ENCODE assay signal across 10 mouse cellular contexts in the genomic region with DNA sequence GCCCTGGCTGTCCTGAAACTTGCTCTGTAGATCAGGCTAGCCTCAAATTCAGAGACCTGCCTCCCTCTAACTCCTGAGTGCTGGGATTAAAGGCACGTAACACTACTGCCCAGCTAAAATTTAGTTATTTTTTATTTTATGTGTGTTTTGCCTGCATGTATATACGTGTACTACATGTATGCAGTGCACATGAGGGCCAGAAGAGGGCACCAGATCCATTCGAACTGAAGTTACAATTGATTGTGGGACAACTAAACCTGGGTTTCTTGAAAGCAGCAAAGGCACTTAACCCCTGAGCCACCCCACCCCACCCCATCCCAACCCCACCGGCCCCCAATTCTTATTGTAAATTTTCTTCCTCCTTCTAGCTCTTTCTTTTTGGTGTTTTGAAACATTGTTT. TPM values are rescaled to one million over a fixed set of nuclear protein-coding genes. Genes with fewer than 3 reads are reported as not detected.
DNase-seq lines count a peak whose midpoint lies in the region; ATAC-seq and TF ChIP-seq lines count a peak whose summit lies in the region.
"Had no signal": no experiment of that assay in that cellular context is flagged by ENCODE, and none has a peak within 500 bp of the region (broad histone marks: within the 10 kb centered on the region; RNA-seq: fewer than 3 reads in every experiment).

No protein-coding gene starts in this region.

- H3K9ac ChIP-seq in hindbrain, embryonic 11.5 days (ENCODE audit: low read depth, low read length) = no peak overlapping the region
- no peak overlapping the region for H3K9ac ChIP-seq in hindbrain, embryonic 14.5 days
- H3K9ac ChIP-seq in embryonic facial prominence, embryonic 11.5 days (replicated peaks; ENCODE audit: low read length) = no peak overlapping the region
- H3K9ac ChIP-seq: embryonic facial prominence, embryonic 15.5 days; limb, embryonic 13.5 days had no signal

- 37% methylated on average over 4 of the region's 4 CpGs for WGBS in hindbrain, embryonic 11.5 days
- WGBS in hindbrain, embryonic 14.5 days = 35% methylated on average over 4 of the region's 4 CpGs
- 35% methylated on average over 4 of the region's 4 CpGs for WGBS in embryonic facial prominence, embryonic 11.5 days

- no peaks in the 10 kb centered on the region for H3K9me3 ChIP-seq in hindbrain, embryonic 11.5 days (ENCODE audit: control insufficient read depth, low read length)
- no peaks in the 10 kb centered on the region for H3K9me3 ChIP-seq in hindbrain, embryonic 14.5 days (ENCODE audit: control insufficient read depth, low read length)
- H3K9me3 ChIP-seq in embryonic facial prominence, embryonic 11.5 days (replicated peaks; ENCODE audit: control insufficient read depth, low read length) = no peaks in the 10 kb centered on the region
- H3K9me3 ChIP-seq: embryonic facial prominence, embryonic 15.5 days; limb, embryonic 13.5 days had no signal

- no peaks in the 10 kb centered on the region for H3K4me1 ChIP-seq in hindbrain, embryonic 11.5 days (replicated peaks; ENCODE audit: control insufficient read depth, insufficient read depth, low read length)
- H3K4me1 ChIP-seq in hindbrain, embryonic 14.5 days (replicated peaks; ENCODE audit: control insufficient read depth, insufficient read depth, low read length) = no peaks in the 10 kb centered on the region
- H3K4me1 ChIP-seq in embryonic facial prominence, embryonic 11.5 days (ENCODE audit: control insufficient read depth, insufficient read depth, low read length) = no peaks in the 10 kb centered on the region
- H3K4me1 ChIP-seq: embryonic facial prominence, embryonic 15.5 days; limb, embryonic 13.5 days had no signal

- H3K4me2 ChIP-seq in hindbrain, embryonic 11.5 days (replicated peaks; ENCODE audit: low read depth, low read length) = no peak overlapping the region
- no peak overlapping the region for H3K4me2 ChIP-seq in hindbrain, embryonic 14.5 days (replicated peaks)
- H3K4me2 ChIP-seq in embryonic facial prominence, embryonic 11.5 days (ENCODE audit: low read depth, low read length) = no peak overlapping the region
- H3K4me2 ChIP-seq: embryonic facial prominence, embryonic 15.5 days; limb, embryonic 13.5 days had no signal

- no peaks in the 10 kb centered on the region for H3K27me3 ChIP-seq in hindbrain, embryonic 11.5 days (ENCODE audit: control insufficient read depth, insufficient read depth, low read length)
- no peaks in the 10 kb centered on the region for H3K27me3 ChIP-seq in hindbrain, embryonic 14.5 days (ENCODE audit: control insufficient read depth, insufficient read depth, low read length)
- H3K27me3 ChIP-seq in C2C12 (ENCODE audit: control insufficient read depth, insufficient read depth, insufficient read length) = no peaks in the 10 kb centered on the region
- no peaks in the 10 kb centered on the region for H3K27me3 ChIP-seq in embryonic facial prominence, embryonic 11.5 days (ENCODE audit: control insufficient read depth, insufficient read depth, low read length)
- H3K27me3 ChIP-seq: embryonic facial prominence, embryonic 15.5 days; limb, embryonic 13.5 days had no signal

- H3K36me3 ChIP-seq in hindbrain, embryonic 11.5 days (ENCODE audit: control insufficient read depth, insufficient read depth, low read length) = no peaks in the 10 kb centered on the region
- H3K36me3 ChIP-seq in hindbrain, embryonic 14.5 days (replicated peaks; ENCODE audit: control insufficient read depth, insufficient read depth) = no peaks in the 10 kb centered on the region
- H3K36me3 ChIP-seq in C2C12 (ENCODE audit: control insufficient read depth, insufficient read depth) = no peaks in the 10 kb centered on the region
- H3K36me3 ChIP-seq in embryonic facial prominence, embryonic 11.5 days (replicated peaks; ENCODE audit: control insufficient read depth, insufficient read depth, low read depth, low read length) = no peaks in the 10 kb centered on the region
- H3K36me3 ChIP-seq: embryonic facial prominence, embryonic 15.5 days; limb, embryonic 13.5 days had no signal

- no peak for ATAC-seq in hindbrain, embryonic 11.5 days (ENCODE audit: low FRiP score)
- no peak for ATAC-seq in hindbrain, embryonic 14.5 days (ENCODE audit: low FRiP score)
- ATAC-seq in embryonic facial prominence, embryonic 11.5 days (replicated peaks; ENCODE audit: insufficient number of reproducible peaks, low FRiP score, low TSS enrichment, low read depth) = no peak

- peak; percentile 26 for TF ChIP-seq CTCF in C2C12 (IDR thresholded peaks at IDR 0.05; ENCODE audit: control insufficient read depth, insufficient read depth, insufficient read length)

- no peaks in the 10 kb centered on the region for H3K79me3 ChIP-seq in C2C12 (ENCODE audit: low read depth)

- DNase-seq in hindbrain, embryonic 11.5 days (ENCODE audit: low spot score) = peak; percentile 67
- no peak for DNase-seq in hindbrain, embryonic 14.5 days (ENCODE audit: low spot score)
- DNase-seq in ZHBTc4 (ENCODE audit: low read depth, low spot score) = peak; percentile 78
- DNase-seq in embryonic facial prominence, embryonic 11.5 days (ENCODE audit: low spot score) = peak; percentile 67
- peak; percentile 54 to 55 for DNase-seq in layer of hippocampus, postnatal 14 days (ENCODE audit: low spot score in 2 of 2)
- peak; percentile 84 for DNase-seq in naive thymus-derived CD4-positive, alpha-beta T cell, adult 2 months (ENCODE audit: low read depth)
- no peak for DNase-seq in Muller cell, postnatal 12 days (ENCODE audit: inconsistent ontology term)

- no peaks in the 10 kb centered on the region for H3K79me2 ChIP-seq in C2C12 (ENCODE audit: control insufficient read depth, insufficient read depth)

- no peak overlapping the region for H3ac ChIP-seq in C2C12 (ENCODE audit: control insufficient read depth, insufficient read length, low read depth)

- no peak overlapping the region for H3K4me3 ChIP-seq in hindbrain, embryonic 11.5 days (ENCODE audit: low read depth, low read length)
- no peak overlapping the region for H3K4me3 ChIP-seq in hindbrain, embryonic 14.5 days (replicated peaks; ENCODE audit: low read length)
- no peak overlapping the region for H3K4me3 ChIP-seq in C2C12 (ENCODE audit: insufficient read depth, poor library complexity, severe bottlenecking)
- no peak overlapping the region for H3K4me3 ChIP-seq in embryonic facial prominence, embryonic 11.5 days (ENCODE audit: low read depth, low read length)
- H3K4me3 ChIP-seq: embryonic facial prominence, embryonic 15.5 days; limb, embryonic 13.5 days had no signal

- H3K27ac ChIP-seq in hindbrain, embryonic 11.5 days (ENCODE audit: low read depth, low read length) = no peak overlapping the region
- no peak overlapping the region for H3K27ac ChIP-seq in hindbrain, embryonic 14.5 days
- H3K27ac ChIP-seq in embryonic facial prominence, embryonic 11.5 days (replicated peaks; ENCODE audit: low read depth, low read length) = no peak overlapping the region
- H3K27ac ChIP-seq: embryonic facial prominence, embryonic 15.5 days; limb, embryonic 13.5 days had no signal

TF ChIP-seq in C2C12, 6 proteins besides CTCF, POLR2A, EP300 and RAD21:
- TF ChIP-seq USF1 (IDR thresholded peaks at IDR 0.05; ENCODE audit: low read depth) (no peak), FOSL1 (IDR thresholded peaks at IDR 0.05; ENCODE audit: insufficient read depth, low read length, poor library complexity, severe bottlenecking) (no peak), MYOD1 (IDR thresholded peaks at IDR 0.05; ENCODE audit: control insufficient read depth, insufficient read length, low read depth) (no peak), MAX (IDR thresholded peaks at IDR 0.05) (peak; percentile 18)

RNA-seq across cellular contexts. Expression of gene Elk4, which starts 12.3 kb away (rescaled TPM):
- polyA plus RNA-seq in hindbrain, embryonic 11.5 days (2014; fragmentation: Nextera tagmentation; extraction: Ambion mirVana) = 21.1 and 22.6 TPM in 2 replicates
- polyA plus RNA-seq in hindbrain, embryonic 14.5 days (2014; fragmentation: Nextera tagmentation; extraction: Ambion mirVana) = 13.1 and 14.1 TPM in 2 replicates
- 11.9 TPM for polyA plus RNA-seq in C2C12 (2012; fragmentation: generic; extraction: Trizol)
- polyA plus RNA-seq in embryonic facial prominence, embryonic 11.5 days (2014; fragmentation: Nextera tagmentation; extraction: Ambion mirVana) = 18.0 and 19.8 TPM in 2 replicates
- total RNA-seq in layer of hippocampus, postnatal 14 days (2021) = 10 to 100 TPM; 59.1 to 60.4 TPM

RNA-seq across cellular contexts. Expression of gene Slc45a3, which starts 32.3 kb away (rescaled TPM):
- polyA plus RNA-seq in hindbrain, embryonic 11.5 days (2014; fragmentation: Nextera tagmentation; extraction: Ambion mirVana) = 7.5 and 8.4 TPM in 2 replicates
- polyA plus RNA-seq in hindbrain, embryonic 14.5 days (2014; fragmentation: Nextera tagmentation; extraction: Ambion mirVana) = 0.82 and 1.6 TPM in 2 replicates
- 0.75 TPM for polyA plus RNA-seq in C2C12 (2012; fragmentation: generic; extraction: Trizol)
- 3.8 and 4.6 TPM in 2 replicates for polyA plus RNA-seq in embryonic facial prominence, embryonic 11.5 days (2014; fragmentation: Nextera tagmentation; extraction: Ambion mirVana)
- total RNA-seq in layer of hippocampus, postnatal 14 days (2021) = 1 to 10 TPM; 2.0 to 2.6 TPM

Comparison
In these comparisons a context has a peak if more than half of its experiments do, and no peak if none do; other contexts are left out.
1. DNase-seq: peak in hindbrain, embryonic 11.5 days (single experiment), ZHBTc4 (single experiment), embryonic facial prominence, embryonic 11.5 days (single experiment), layer of hippocampus, postnatal 14 days (2 of 2) and naive thymus-derived CD4-positive, alpha-beta T cell, adult 2 months (single experiment); none in hindbrain, embryonic 14.5 days (single experiment) and Muller cell, postnatal 12 days (single experiment).